Mouse (Mus musculus) midbrain, embryonic 14.5 days (tissue): ENCODE measurements around the gene Amy2a4. TPM values are rescaled to one million over a fixed set of nuclear protein-coding genes. Genes with fewer than 3 reads are reported as not detected.
"Not testable (repeated sequence)": the region's sequence is repeated elsewhere in the genome, so short reads cannot be mapped to it uniquely, and the experiment has no call there.

Experiments used
- ATAC-seq: fragments of 200-750 bp; cut with Nextera tagmentation; 2 replicates; pipeline ENCODE4 v1.8.0; 2017; ENCODE audit warnings: moderate number of reproducible peaks, moderate library complexity; ENCODE audit not compliant: low FRiP score, low TSS enrichment
- DNase-seq: peaks from one replicate; pipeline ENCODE4 v3.0.0-alpha.2; 2015
- H3K27ac ChIP-seq: fragments of 300-500 bp; sonication (generic); replicated peaks from 2 replicates; pipeline ENCODE4 v1.5.1; 2014; ENCODE audit warnings: mild to moderate bottlenecking, low read depth, low read length, moderate library complexity
- H3K27me3 ChIP-seq: fragments of 300-500 bp; sonication (generic); 2 replicates; pipeline ENCODE4 v1.6.1; 2014; ENCODE audit warnings: low read length, control low read depth, mixed read lengths; ENCODE audit not compliant: control insufficient read depth, insufficient read depth
- H3K36me3 ChIP-seq: fragments of 300-500 bp; sonication (generic); 2 replicates; pipeline ENCODE4 v1.6.1; 2014; ENCODE audit warnings: low read length, control low read depth; ENCODE audit not compliant: control insufficient read depth, insufficient read depth
- H3K4me1 ChIP-seq: fragments of 300-500 bp; sonication (generic); 2 replicates; pipeline ENCODE4 v1.6.1; 2014; ENCODE audit warnings: mild to moderate bottlenecking, antibody characterized with exemption, low read length, control low read depth; ENCODE audit not compliant: control insufficient read depth, insufficient read depth
- H3K4me2 ChIP-seq: fragments of 300-500 bp; sonication (generic); 2 replicates; pipeline ENCODE4 v1.6.1; 2014; ENCODE audit warnings: mild to moderate bottlenecking, low read length, moderate library complexity
- H3K4me3 ChIP-seq: fragments of 300-500 bp; sonication (generic); replicated peaks from 2 replicates; pipeline ENCODE4 v1.5.1; 2014; ENCODE audit warnings: low read depth, low read length
- H3K9ac ChIP-seq: fragments of 300-500 bp; sonication (generic); replicated peaks from 2 replicates; pipeline ENCODE4 v1.6.1; 2014; ENCODE audit warnings: mild to moderate bottlenecking, low read length, moderate library complexity
- H3K9me3 ChIP-seq: fragments of 300-500 bp; sonication (generic); 2 replicates; pipeline ENCODE4 v1.6.1; 2016; ENCODE audit warnings: low read length, control low read depth, mixed read lengths; ENCODE audit not compliant: control insufficient read depth
- WGBS: fragments of 180-500 bp; shearing (Covaris S2); extraction: QIAGEN DNeasy Blood & Tissue Kit; methylation state at CpG from one replicate; pipeline ENCODE4 v1.1.7; 2014; 5-methylcytosine and 5-hydroxymethylcytosine counted together
- polyA plus RNA-seq: library from polyadenylated mRNA; unstranded; fragments of >200 nt; fragmentation: Nextera tagmentation; extraction: Ambion mirVana; gene quantifications from 2 replicates; pipeline ENCODE4 v1.2.1, GENCODE M21; 2014

Gene Amy2a4
- not detected in 2 replicates for polyA plus RNA-seq

GRCm38 (mm10) chr3:113291349-113291748 is at the start of gene Amy2a4:
Gene Amy2a4 (minus strand): TSS chr3:113291449.
- DNase-seq, ATAC-seq, H3K4me3 ChIP-seq, H3K9me3 ChIP-seq, H3K9ac ChIP-seq, H3K4me2 ChIP-seq, H3K36me3 ChIP-seq, H3K4me1 ChIP-seq, H3K27ac ChIP-seq, H3K27me3 ChIP-seq: not testable (repeated sequence)
- no CpG with 5 or more reads among the region's 4 CpGs for WGBS

DNA sequence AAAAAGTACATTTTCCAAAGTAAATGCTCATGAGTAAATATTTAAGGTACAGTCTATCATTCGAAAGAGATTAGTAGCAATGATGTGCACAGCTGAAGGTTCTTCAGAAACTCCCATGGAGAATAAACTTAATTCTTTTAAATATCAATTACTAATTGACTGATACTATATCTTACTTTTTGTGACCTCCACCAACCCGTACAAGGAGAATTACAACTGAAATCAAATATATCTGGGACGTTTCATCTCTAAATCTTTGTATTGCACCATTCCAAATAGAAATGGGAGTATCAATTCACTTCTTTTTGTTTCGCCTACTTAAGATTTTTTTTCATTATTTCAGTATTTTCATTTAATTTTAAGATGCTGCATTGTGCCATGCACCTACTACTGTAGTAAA is 32.7 kb upstream of the Amy2a4 start, which contains the start of gene Amy2a3:
Gene Amy2a3, minus strand, starts transcription at position 101 of the 400 bp plus-strand sequence.
- not testable (repeated sequence) for H3K27ac ChIP-seq, DNase-seq, H3K4me2 ChIP-seq, H3K27me3 ChIP-seq, H3K4me1 ChIP-seq, H3K9ac ChIP-seq, ATAC-seq, H3K9me3 ChIP-seq, H3K36me3 ChIP-seq, H3K4me3 ChIP-seq
- no CpG with 5 or more reads among the region's 4 CpGs for WGBS

GRCm38 (mm10) chr3:113312937-113313336 is 21.7 kb upstream of the Amy2a4 start:
- not testable (repeated sequence) for DNase-seq, H3K9ac ChIP-seq, H3K4me2 ChIP-seq, H3K4me1 ChIP-seq, H3K27me3 ChIP-seq, H3K9me3 ChIP-seq, H3K36me3 ChIP-seq, H3K4me3 ChIP-seq, H3K27ac ChIP-seq
- no CpG with 5 or more reads among the region's 3 CpGs for WGBS
- peak; percentile 20; the same call in 1 of the 2 replicates for ATAC-seq

DNA sequence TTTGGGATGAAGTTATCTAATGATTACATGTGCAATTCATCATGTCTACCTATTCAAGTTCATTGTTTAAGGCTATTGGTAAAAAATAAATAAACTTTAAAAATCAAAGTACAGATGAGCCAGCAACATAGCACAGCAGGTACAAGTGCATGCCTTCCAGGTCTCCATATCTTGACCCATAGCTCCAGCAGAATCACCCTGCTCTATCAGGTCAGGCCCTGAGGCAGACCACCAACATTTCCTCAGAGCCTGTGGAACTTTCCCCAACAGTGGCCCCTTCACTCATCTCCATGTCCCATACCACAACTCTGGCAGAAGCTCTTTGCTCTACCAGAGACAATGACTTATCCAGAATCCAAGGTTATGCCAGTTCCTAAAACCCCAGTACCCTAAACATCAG is 11.0 kb downstream of the Amy2a4 start:
- not testable (repeated sequence) for H3K27ac ChIP-seq, H3K27me3 ChIP-seq, H3K4me1 ChIP-seq

GRCm38 (mm10) chr3:113279586-113279985 is 11.7 kb downstream of the Amy2a4 start:
- ATAC-seq, H3K4me2 ChIP-seq, H3K4me3 ChIP-seq, H3K9ac ChIP-seq, H3K27me3 ChIP-seq, H3K9me3 ChIP-seq, H3K4me1 ChIP-seq, H3K27ac ChIP-seq, H3K36me3 ChIP-seq, DNase-seq: not testable (repeated sequence)

More for the DNA sequence above, 11.0 kb downstream of the Amy2a4 start:
- H3K36me3 ChIP-seq, H3K4me3 ChIP-seq, H3K9ac ChIP-seq, DNase-seq, H3K4me2 ChIP-seq, H3K9me3 ChIP-seq: not testable (repeated sequence)
- peak; percentile 63; the same call in 1 of the 2 replicates for ATAC-seq

- ATAC-seq, H3K27ac ChIP-seq, H3K4me1 ChIP-seq, H3K9me3 ChIP-seq, H3K27me3 ChIP-seq, DNase-seq, H3K4me3 ChIP-seq, H3K4me2 ChIP-seq, H3K36me3 ChIP-seq, H3K9ac ChIP-seq: not testable (repeated sequence)
- WGBS = no CpG with 5 or more reads among the region's 4 CpGs
These were observed 32.5 kb downstream of the Amy2a4 start, which contains the start of gene Amy2a5 for GRCm38 (mm10) chr3:113258737-113259136. Gene Amy2a5 (minus strand): TSS chr3:113258837.

Other genes with a start within 250 kb of the Amy2a4 start
- 0.12 TPM in 1 of 2 replicates, not detected in the other for gene Amy2a5, start 32.6 kb downstream of the Amy2a4 start, polyA plus RNA-seq
- not detected in 2 replicates for gene Amy2a3, start 32.6 kb upstream of the Amy2a4 start, polyA plus RNA-seq
- gene Amy2a2, start 65.2 kb upstream of the Amy2a4 start, polyA plus RNA-seq = not detected in 2 replicates
- not detected in 2 replicates for gene Amy2a1, start 241.0 kb upstream of the Amy2a4 start, polyA plus RNA-seq